Mouse (Mus musculus): ENCODE measurements around the gene Dnlz. TPM values are rescaled to one million over a fixed set of nuclear protein-coding genes. Genes with fewer than 3 reads are reported as not detected.
A peak's percentile ranks its signal among the peaks of the same experiment; 100 is the strongest.

Gene Dnlz
- total and polyA plus RNA-seq, 2 experiments = 10.7 to 16.4 TPM

- Histone ChIP-seq H3K36me3 (ENCODE audit: control insufficient read depth, insufficient read depth, low read length) (no peaks in the 10 kb centered on the region), H3K4me1 (ENCODE audit: control insufficient read depth, insufficient read depth, low read length) (peaks cover 6% of the 10 kb centered on the region; the same call in 1 of the 2 replicates), H3K9ac (ENCODE audit: low read depth, low read length) (no peak overlapping the region), H3K4me3 (ENCODE audit: insufficient read depth, low read depth, low read length) (no peak overlapping the region), H3K27me3 (ENCODE audit: control insufficient read depth, insufficient read depth, low read length) (no peaks in the 10 kb centered on the region), H3K79me2 (ENCODE audit: control insufficient read depth, insufficient read depth, low read length) (peaks cover 4% of the 10 kb centered on the region; the same call in 1 of the 2 replicates), H3K27ac (replicated peaks; ENCODE audit: insufficient read depth, low read depth, low read length) (no peak overlapping the region)
- no peak for TF ChIP-seq POLR2A (IDR thresholded peaks at IDR 0.05; ENCODE audit: extremely low read depth, insufficient read depth, low read length)
- TF ChIP-seq CTCF (IDR thresholded peaks at IDR 0.05; ENCODE audit: low read depth, low read length) = no peak
- WGBS = 79% methylated on average over 7 of the region's 7 CpGs
- DNase-seq (ENCODE audit: extremely low read depth, low read depth, low spot score) = no peak
Measured at GRCm38 (mm10) chr2:26356678-26357077, 4.8 kb upstream of the Dnlz start.

DNA sequence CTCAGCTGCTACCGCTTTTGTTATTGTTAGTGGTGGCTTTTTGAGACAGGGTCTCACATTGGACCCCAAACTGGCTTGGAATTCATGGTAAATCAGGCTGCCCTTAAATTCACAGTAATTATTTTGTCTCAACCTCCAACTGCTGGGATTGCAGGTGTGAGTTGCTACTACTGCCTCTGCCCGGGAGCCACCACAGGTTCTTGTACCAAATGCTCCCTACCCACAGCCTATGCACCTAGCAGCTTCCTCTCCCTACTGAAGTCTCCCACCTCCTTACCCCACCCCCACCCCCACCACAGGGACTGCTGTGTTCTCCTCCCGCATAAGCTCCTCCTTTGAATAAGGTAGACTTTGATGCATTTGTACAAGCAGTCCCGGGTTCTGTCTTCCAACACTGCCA lies 4.3 kb upstream of the Dnlz start:
- H3K27me3 ChIP-seq (ENCODE audit: control insufficient read depth, insufficient read depth, low read length) = no peaks in the 10 kb centered on the region
- TF ChIP-seq POLR2A (IDR thresholded peaks at IDR 0.05; ENCODE audit: extremely low read depth, insufficient read depth, low read length) (no peak), CTCF (IDR thresholded peaks at IDR 0.05; ENCODE audit: low read depth, low read length) (no peak)
- WGBS = 97% methylated on average over 4 of the region's 4 CpGs
- H3K9ac ChIP-seq (ENCODE audit: low read depth, low read length) = no peak overlapping the region
- H3K36me3 ChIP-seq (ENCODE audit: control insufficient read depth, insufficient read depth, low read length) = no peaks in the 10 kb centered on the region
- peaks cover 7% of the 10 kb centered on the region for H3K4me1 ChIP-seq (ENCODE audit: control insufficient read depth, insufficient read depth, low read length)
- no peak for DNase-seq (ENCODE audit: extremely low read depth, low read depth, low spot score)
- peaks cover 4% of the 10 kb centered on the region; the same call in 1 of the 2 replicates for H3K79me2 ChIP-seq (ENCODE audit: control insufficient read depth, insufficient read depth, low read length)
- H3K4me3 ChIP-seq (ENCODE audit: insufficient read depth, low read depth, low read length) = no peak overlapping the region
- no peak overlapping the region for H3K27ac ChIP-seq (replicated peaks; ENCODE audit: insufficient read depth, low read depth, low read length)

DNA sequence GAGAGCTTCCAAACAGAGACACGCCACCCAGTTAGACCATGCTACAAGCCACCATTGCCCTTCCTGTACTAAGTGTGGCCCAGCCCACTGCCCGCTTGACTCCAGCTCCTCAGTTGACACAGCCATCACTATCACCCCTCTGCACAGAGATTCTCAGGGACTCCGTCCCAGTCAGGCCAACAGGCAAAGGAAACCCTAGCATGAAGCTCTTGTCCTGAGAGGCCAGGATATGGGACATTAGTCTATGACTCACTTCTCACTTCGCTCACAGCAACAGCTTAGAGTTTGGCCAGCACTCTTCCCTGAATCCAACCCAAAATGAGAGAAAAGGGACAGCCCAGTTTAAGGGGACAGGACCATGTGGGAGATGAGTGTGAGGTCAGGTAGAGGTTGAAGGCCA lies 2.5 kb upstream of the Dnlz start:
- DNase-seq (ENCODE audit: extremely low read depth, low read depth, low spot score) = no peak
- Histone ChIP-seq H3K9ac (ENCODE audit: low read depth, low read length) (no peak overlapping the region), H3K27ac (replicated peaks; ENCODE audit: insufficient read depth, low read depth, low read length) (no peak overlapping the region), H3K79me2 (ENCODE audit: control insufficient read depth, insufficient read depth, low read length) (peaks cover 4% of the 10 kb centered on the region; the same call in 1 of the 2 replicates), H3K4me1 (ENCODE audit: control insufficient read depth, insufficient read depth, low read length) (peaks cover 12% of the 10 kb centered on the region), H3K36me3 (ENCODE audit: control insufficient read depth, insufficient read depth, low read length) (no peaks in the 10 kb centered on the region), H3K27me3 (ENCODE audit: control insufficient read depth, insufficient read depth, low read length) (no peaks in the 10 kb centered on the region), H3K4me3 (ENCODE audit: insufficient read depth, low read depth, low read length) (no peak overlapping the region)
- WGBS = 94% methylated on average over 4 of the region's 4 CpGs
- no peak for TF ChIP-seq CTCF (IDR thresholded peaks at IDR 0.05; ENCODE audit: low read depth, low read length)
- no peak for TF ChIP-seq POLR2A (IDR thresholded peaks at IDR 0.05; ENCODE audit: extremely low read depth, insufficient read depth, low read length)

DNA sequence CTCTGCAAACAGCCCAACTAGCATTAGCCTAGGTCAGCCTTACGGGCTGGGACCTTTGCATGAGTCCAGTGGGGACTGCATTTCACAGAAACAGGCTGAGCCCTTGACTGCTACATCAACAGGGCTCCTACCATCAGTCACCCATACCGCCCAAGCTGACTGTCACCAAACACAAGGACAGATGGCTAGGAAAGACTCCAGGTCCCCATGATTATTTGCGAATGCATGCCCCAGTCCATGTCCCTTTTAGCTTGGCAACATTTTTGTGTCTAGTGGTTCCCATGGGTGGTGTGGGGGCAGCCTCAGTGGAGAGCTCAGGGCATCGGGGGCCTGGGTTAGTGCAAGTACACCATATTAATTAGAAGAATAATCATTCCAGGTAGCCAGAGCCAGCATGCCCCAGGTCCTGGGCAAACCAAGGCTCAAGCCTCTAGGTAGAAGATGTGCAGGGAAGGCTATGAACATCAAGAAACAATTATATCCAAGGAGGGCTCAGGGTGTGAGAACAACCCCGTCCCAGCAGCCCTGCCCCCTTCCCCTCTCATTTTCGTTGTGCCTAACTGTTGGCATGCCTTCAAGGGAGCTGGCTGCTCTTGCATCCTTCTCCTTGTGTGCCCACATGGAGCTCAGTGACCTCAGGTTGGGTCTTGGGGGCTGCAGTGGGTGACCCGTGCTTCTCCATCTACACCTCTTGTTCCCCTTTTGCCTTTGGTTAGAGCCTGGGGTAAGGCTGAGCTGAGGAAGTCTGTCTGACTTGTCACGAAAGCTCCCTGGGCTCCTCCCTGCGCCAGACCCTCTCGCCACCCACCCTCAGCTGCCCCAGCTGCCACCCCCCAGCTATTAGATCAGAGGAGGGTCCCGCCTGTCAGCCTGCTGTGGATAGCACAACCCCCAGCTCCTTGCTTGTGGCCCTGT lies 1.4 kb upstream of the Dnlz start:
- H3K79me2 ChIP-seq (ENCODE audit: control insufficient read depth, insufficient read depth, low read length) = peaks cover 4% of the 10 kb centered on the region; the same call in 1 of the 2 replicates
- peaks cover 12% of the 10 kb centered on the region for H3K4me1 ChIP-seq (ENCODE audit: control insufficient read depth, insufficient read depth, low read length)
- H3K4me3 ChIP-seq (ENCODE audit: insufficient read depth, low read depth, low read length) = no peak overlapping the region
- no peaks in the 10 kb centered on the region for H3K36me3 ChIP-seq (ENCODE audit: control insufficient read depth, insufficient read depth, low read length)
- no peak overlapping the region for H3K9ac ChIP-seq (ENCODE audit: low read depth, low read length)
- no peak overlapping the region for H3K27ac ChIP-seq (replicated peaks; ENCODE audit: insufficient read depth, low read depth, low read length)
- TF ChIP-seq POLR2A (IDR thresholded peaks at IDR 0.05; ENCODE audit: extremely low read depth, insufficient read depth, low read length) = no peak
- TF ChIP-seq CTCF (IDR thresholded peaks at IDR 0.05; ENCODE audit: low read depth, low read length) = no peak
- DNase-seq (ENCODE audit: extremely low read depth, low read depth, low spot score) = no peak
- no peaks in the 10 kb centered on the region for H3K27me3 ChIP-seq (ENCODE audit: control insufficient read depth, insufficient read depth, low read length)
- WGBS = 95% methylated on average over 11 of the region's 11 CpGs

GRCm38 (mm10) chr2:26352291-26352910 lies 491 bp upstream of the Dnlz start:
- Histone ChIP-seq H3K27ac (replicated peaks; ENCODE audit: insufficient read depth, low read depth, low read length) (no peak overlapping the region), H3K79me2 (ENCODE audit: control insufficient read depth, insufficient read depth, low read length) (peaks cover 4% of the 10 kb centered on the region; the same call in 1 of the 2 replicates), H3K9ac (ENCODE audit: low read depth, low read length) (peak overlapping the region; percentile 84), H3K27me3 (ENCODE audit: control insufficient read depth, insufficient read depth, low read length) (no peaks in the 10 kb centered on the region), H3K4me1 (ENCODE audit: control insufficient read depth, insufficient read depth, low read length) (peaks cover 12% of the 10 kb centered on the region), H3K4me3 (ENCODE audit: insufficient read depth, low read depth, low read length) (peak overlapping the region; percentile 63), H3K36me3 (ENCODE audit: control insufficient read depth, insufficient read depth, low read length) (no peaks in the 10 kb centered on the region)
- no peak for DNase-seq (ENCODE audit: extremely low read depth, low read depth, low spot score)
- TF ChIP-seq POLR2A (IDR thresholded peaks at IDR 0.05; ENCODE audit: extremely low read depth, insufficient read depth, low read length) = no peak
- TF ChIP-seq CTCF (IDR thresholded peaks at IDR 0.05; ENCODE audit: low read depth, low read length) = no peak
- 5% methylated on average over 36 of the region's 36 CpGs for WGBS
